Mouse (Mus musculus): Measurements from ENCODE around the gene Fam189a1.
A peak's percentile ranks its signal among the peaks of the same experiment; 100 is the strongest.

The Fam189a1 gene

GRCm38 (mm10) chr7:65156514-65156911, at the start of gene Fam189a1:
Fam189a1 (minus strand) TSS chr7:65156570.
- peak; percentile 15 to 20 for DNase-seq (ENCODE audit: low spot score in 2 of 2)

GRCm38 (mm10) chr7:65206021-65206420, 49.7 kb upstream of the Fam189a1 start:
- no peak for DNase-seq (ENCODE audit: low spot score in 2 of 2)

- DNase-seq (ENCODE audit: low spot score in 2 of 2) = no peak
Measured at GRCm38 (mm10) chr7:65202719-65203118, 46.3 kb upstream of the Fam189a1 start.

GRCm38 (mm10) chr7:65180694-65181093, 24.3 kb upstream of the Fam189a1 start:
- no peak for DNase-seq (ENCODE audit: low spot score in 2 of 2)

- DNase-seq (ENCODE audit: low spot score in 2 of 2) = no peak
Measured at GRCm38 (mm10) chr7:65170762-65171161, 14.4 kb upstream of the Fam189a1 start.

- DNase-seq (ENCODE audit: low spot score in 2 of 2) = no peak
Measured at GRCm38 (mm10) chr7:65157031-65158025, 958 bp upstream of the Fam189a1 start.

- DNase-seq (ENCODE audit: low spot score in 2 of 2) = peak; percentile 38 to 52
Measured at GRCm38 (mm10) chr7:65155628-65156513, 499 bp downstream of the Fam189a1 start.

GRCm38 (mm10) chr7:65154576-65154975, 1.8 kb downstream of the Fam189a1 start:
- DNase-seq (ENCODE audit: low spot score in 2 of 2) = no peak

- DNase-seq (ENCODE audit: low spot score in 2 of 2) = no peak
Measured at GRCm38 (mm10) chr7:65153846-65154245, 2.5 kb downstream of the Fam189a1 start.

- no peak for DNase-seq (ENCODE audit: low spot score in 2 of 2)
Measured at GRCm38 (mm10) chr7:65151526-65151925, 4.8 kb downstream of the Fam189a1 start.

- no peak for DNase-seq (ENCODE audit: low spot score in 2 of 2)
Measured at GRCm38 (mm10) chr7:65149040-65149439, 7.3 kb downstream of the Fam189a1 start.

- DNase-seq (ENCODE audit: low spot score in 2 of 2) = no peak
Measured at GRCm38 (mm10) chr7:65144881-65145280, 11.5 kb downstream of the Fam189a1 start.

GRCm38 (mm10) chr7:65141907-65142698, 14.3 kb downstream of the Fam189a1 start:
- no peak for DNase-seq (ENCODE audit: low spot score in 2 of 2)

- no peak for DNase-seq (ENCODE audit: low spot score in 2 of 2)
Measured at GRCm38 (mm10) chr7:65140832-65141231, 15.5 kb downstream of the Fam189a1 start.

- no peak for DNase-seq (ENCODE audit: low spot score in 2 of 2)
Measured at GRCm38 (mm10) chr7:65140099-65140498, 16.3 kb downstream of the Fam189a1 start.

GRCm38 (mm10) chr7:65123766-65124165, 32.6 kb downstream of the Fam189a1 start:
- DNase-seq (ENCODE audit: low spot score in 2 of 2) = peak in 1 of 2 experiments; percentile 19

GRCm38 (mm10) chr7:65116903-65117302, 39.5 kb downstream of the Fam189a1 start:
- no peak for DNase-seq (ENCODE audit: low spot score in 2 of 2)

- no peak for DNase-seq (ENCODE audit: low spot score in 2 of 2)
Measured at GRCm38 (mm10) chr7:65115366-65115765, 41.0 kb downstream of the Fam189a1 start.

GRCm38 (mm10) chr7:65111664-65112063, 44.7 kb downstream of the Fam189a1 start:
- DNase-seq (ENCODE audit: low spot score in 2 of 2) = peak in 1 of 2 experiments; percentile 45

GRCm38 (mm10) chr7:65105566-65105965, 50.8 kb downstream of the Fam189a1 start:
- DNase-seq (ENCODE audit: low spot score in 2 of 2) = no peak

- no peak for DNase-seq (ENCODE audit: low spot score in 2 of 2)
Measured at GRCm38 (mm10) chr7:65105097-65105467, 51.3 kb downstream of the Fam189a1 start.
